Mouse (Mus musculus) spleen, adult 12 weeks (tissue): ENCODE results near the gene Faf1.

Experiments used
- DNase-seq: peaks from one replicate; pipeline ENCODE4 v3.0.0; 2022; ENCODE audit warnings: low spot score

Faf1 gene

GRCm38 (mm10) chr4:109979461-109980320 is 303.3 kb downstream of the Faf1 start:
- DNase-seq = no peak

GRCm38 (mm10) chr4:109980321-109981082 is 304.1 kb downstream of the Faf1 start:
- DNase-seq = no peak

GRCm38 (mm10) chr4:109981083-109981870 is 304.9 kb downstream of the Faf1 start:
- DNase-seq = no peak

- no peak for DNase-seq
These were observed 305.7 kb downstream of the Faf1 start for GRCm38 (mm10) chr4:109981871-109982680.

GRCm38 (mm10) chr4:109982681-109983265 is 306.4 kb downstream of the Faf1 start:
- DNase-seq = no peak

- no peak for DNase-seq
These were observed 307.1 kb downstream of the Faf1 start for GRCm38 (mm10) chr4:109983281-109984001.

- DNase-seq = no peak
These were observed 307.6 kb downstream of the Faf1 start for GRCm38 (mm10) chr4:109984011-109984411.

GRCm38 (mm10) chr4:109984496-109985423 is 308.4 kb downstream of the Faf1 start:
- no peak for DNase-seq

- no peak for DNase-seq
These were observed 309.2 kb downstream of the Faf1 start for GRCm38 (mm10) chr4:109985424-109986172.

- DNase-seq = no peak
These were observed 309.9 kb downstream of the Faf1 start for GRCm38 (mm10) chr4:109986301-109986700.

GRCm38 (mm10) chr4:109986748-109987355 is 310.5 kb downstream of the Faf1 start:
- no peak for DNase-seq

- no peak for DNase-seq
These were observed 311.4 kb downstream of the Faf1 start for GRCm38 (mm10) chr4:109987560-109988362.

- no peak for DNase-seq
These were observed 312.0 kb downstream of the Faf1 start for GRCm38 (mm10) chr4:109988411-109988810.

- no peak for DNase-seq
These were observed 312.8 kb downstream of the Faf1 start for GRCm38 (mm10) chr4:109989213-109989612.

- no peak for DNase-seq
These were observed 329.7 kb downstream of the Faf1 start for GRCm38 (mm10) chr4:110006044-110006443.
